Mouse (Mus musculus) gastrocnemius, adult 8-10 months (tissue): ENCODE measurements around the gene Fgfr2. TPM values are rescaled to one million over a fixed set of nuclear protein-coding genes. Genes with fewer than 3 reads are reported as not detected.

Experiments
- DNase-seq, 2 experiments: peaks; one replicate each; pipeline ENCODE4 v3.0.0; 2022; ENCODE audit warnings: low spot score in 2 of 2
- total RNA-seq, 4 experiments: library from RNA; stranded (reverse); gene quantifications; 2 replicates each; pipeline ENCODE4 v1.2.4; 2022

Fgfr2 gene
- total RNA-seq, 4 experiments from 2014 or later: 0.17 to 1.3 (median 0.62) TPM

DNA sequence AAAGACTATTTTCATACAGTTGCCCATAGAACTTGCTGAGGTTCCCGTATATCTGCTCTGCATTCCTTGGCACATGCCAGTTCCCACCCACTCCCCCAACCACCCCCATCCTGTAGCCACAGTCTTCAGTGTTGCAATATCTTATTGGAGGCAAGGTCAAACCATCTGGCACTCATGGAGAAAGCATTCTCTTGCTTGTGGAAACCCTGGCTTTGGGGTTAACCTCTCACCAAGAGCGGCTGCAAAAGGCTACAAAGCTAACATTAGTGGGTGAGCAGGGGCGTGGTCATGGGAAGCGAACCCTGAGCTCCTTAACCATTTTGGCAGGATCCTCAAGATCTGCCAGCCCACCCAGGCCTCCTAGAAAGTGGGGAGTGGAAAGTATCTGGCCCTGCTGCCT, 2486.2 kb downstream of the Fgfr2 start:
- no peak for DNase-seq

DNA sequence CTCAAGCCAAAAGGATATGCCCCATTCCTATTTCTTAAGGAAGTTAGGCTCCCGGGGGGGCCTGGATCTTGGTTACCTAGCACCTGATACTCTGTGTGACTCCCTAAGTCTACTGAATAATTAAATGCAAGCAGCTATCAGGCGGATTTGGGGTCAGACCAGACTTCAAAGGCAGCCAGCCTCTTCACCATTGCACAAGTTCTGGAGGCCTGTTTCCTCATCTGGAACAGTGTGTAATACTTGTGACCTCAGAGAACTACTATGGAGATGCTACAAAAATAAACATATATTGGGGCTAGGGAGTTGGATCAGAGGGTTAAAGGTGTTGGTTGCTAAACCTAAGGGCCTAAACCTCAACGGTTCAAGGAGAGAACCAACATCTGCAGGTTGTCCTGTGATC, 2486.9 kb downstream of the Fgfr2 start:
- no peak for DNase-seq

DNA sequence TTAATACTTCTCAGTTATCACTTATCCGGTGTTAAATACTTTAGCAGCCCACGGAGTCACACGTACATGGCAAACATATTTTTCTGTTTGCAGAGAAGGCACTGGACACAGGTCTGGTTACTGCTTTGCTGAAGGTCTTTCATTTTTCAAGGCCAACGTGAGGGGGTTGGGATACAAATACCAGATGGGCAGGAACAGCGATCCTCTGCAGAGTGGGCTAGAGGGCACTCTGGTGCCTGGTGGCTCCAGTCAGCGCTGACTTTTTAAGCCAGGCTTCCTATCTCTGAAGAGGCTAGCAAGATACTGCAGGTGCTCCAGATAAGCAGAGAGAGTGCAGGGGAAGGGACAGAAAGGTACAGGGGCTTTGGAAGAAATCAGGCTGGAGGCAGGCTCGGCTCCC, 2487.9 kb downstream of the Fgfr2 start:
- no peak for DNase-seq

DNA sequence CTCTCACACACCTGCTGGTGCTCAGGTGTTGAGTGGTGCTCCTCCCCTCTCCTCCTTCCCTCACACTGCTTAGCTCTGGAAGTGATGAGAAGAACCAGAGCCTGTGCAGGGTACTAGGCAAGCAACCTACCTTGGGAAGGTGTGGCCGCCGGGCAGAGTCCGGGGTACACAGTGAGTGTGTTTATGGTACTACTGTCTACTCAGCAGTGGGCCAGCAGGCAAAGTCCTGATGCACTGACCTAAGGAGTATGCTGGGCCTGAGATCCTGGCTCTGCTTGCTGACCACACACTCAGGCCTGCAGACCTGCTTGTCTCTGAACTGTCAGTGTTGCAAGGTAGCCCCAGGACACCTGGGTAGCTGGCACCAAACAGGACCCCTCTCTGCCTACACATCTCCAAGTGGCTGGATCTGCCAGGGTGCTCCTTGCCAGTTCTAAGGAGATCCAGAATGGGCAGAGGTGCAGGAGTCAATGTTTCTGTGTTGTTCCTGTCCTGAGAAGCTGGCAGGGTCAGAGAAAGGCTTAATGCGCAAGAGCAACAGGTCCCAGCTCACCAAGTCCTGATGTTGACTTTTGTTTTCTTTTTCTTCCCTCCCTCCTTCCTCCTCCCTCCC, 2488.8 kb downstream of the Fgfr2 start:
- DNase-seq: no peak

DNA sequence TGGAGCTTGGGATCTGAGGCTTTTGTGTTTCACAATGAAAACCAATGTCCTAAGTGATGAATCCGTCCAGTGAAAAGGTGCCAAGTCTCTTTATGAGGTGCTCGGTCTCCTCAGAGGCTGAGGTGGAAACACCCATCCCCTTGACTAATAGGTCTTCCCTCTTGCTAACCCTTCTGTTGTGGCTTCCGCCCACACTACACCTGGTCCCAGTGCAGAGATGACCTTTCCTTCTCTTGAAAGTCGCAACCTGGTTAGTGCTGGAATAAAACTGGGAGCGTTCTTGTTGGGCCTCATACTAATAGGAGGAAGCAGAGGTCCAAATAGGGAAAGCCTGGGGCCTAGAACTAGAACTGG, 2490.8 kb downstream of the Fgfr2 start:
- DNase-seq: no peak

DNA sequence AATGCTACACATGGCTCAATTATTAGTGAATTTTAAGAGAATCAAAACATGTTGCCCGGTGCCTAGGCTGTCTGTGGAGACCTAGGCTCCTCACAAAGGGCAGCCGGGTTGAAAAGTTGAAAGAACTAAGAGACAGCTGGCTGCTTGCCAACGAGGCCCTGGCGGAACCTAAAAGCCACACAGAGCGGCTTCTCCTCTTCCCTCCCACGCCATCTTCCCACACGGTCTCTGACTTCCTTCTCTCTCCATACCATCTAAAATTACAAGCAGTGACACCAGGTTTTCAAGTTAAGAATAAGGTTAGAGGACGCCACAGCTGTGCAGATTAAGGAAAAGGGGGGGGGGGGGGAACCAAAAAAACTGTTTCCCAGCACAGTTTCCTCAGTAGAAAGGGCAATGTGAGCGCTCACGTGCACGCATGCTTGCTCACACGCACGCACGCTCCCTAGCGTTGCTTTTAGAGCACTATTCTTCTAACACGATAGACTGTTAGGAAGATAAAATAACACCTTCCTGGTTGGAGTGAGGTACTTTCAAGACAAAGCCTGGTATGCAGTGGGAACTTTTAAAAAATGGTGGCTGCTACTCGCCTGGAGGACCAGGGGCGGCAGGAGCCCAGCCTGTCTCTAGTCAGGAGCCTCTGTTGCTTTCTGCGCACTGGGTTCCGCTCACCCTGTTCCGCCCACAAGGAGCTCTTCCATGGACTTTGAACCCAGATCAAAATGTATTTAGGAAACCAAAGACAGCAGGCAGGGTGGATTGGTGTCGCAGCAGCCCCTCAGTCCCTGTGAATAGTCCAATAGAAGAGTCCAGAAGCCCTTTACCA, 2491.4 kb downstream of the Fgfr2 start:
- DNase-seq: no peak

DNA sequence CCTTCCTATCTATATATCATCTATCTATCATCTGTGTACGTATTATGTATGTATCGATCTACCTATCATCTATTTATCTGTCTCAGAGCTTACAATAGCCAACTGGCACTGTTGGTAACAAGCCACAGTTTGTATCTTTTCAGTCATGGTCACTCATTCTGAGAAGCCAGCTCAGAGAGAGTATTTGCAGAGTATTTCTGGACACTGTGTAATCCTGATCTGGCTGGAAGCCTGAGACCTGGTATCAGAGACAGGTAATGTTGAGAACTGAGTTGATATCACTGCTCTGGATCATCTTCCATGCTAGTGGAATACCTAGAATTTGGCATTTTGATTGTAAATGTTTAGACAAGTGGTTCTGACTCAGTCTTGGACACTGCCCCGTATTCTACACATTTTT, 2492.2 kb downstream of the Fgfr2 start:
- DNase-seq: no peak

DNA sequence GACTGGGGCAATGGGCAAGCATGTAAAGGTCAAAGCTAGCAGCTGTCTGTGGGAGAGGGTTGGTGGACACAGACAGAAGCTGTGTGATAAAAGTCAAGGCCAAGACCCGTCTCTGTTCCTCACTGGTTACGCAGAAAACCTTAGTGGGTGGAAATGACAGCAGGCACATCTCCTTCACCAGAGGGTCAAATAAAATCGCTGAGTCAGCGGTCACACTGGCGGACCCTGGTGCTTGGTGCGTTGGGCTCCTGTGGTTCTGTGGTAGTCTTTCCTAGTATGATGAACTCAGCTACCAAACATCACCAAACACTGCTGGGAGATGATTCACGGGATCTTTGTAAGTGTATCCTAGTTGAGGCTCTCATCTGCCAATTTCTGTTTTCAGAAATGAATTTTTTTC, 2493.2 kb downstream of the Fgfr2 start:
- no peak for DNase-seq

DNA sequence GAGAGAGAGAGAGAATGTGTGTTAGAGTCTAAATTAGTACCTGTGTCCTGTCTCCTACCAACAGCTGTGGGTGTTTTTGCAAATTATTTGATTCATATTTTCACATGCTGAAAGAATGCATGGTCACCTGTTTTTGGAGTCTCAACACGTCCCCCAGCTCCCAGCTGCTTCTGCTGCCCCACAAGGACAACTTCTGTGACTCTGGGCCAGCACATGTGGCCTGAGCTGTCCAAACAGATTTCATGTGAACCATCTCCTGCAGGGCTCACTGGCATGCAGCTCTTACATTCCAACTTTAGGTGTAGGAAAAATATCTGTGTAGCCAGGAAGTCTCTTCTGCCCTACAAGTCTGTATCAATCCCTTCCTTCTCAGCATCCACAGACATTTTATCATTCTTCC, 2494.5 kb downstream of the Fgfr2 start:
- DNase-seq: no peak

DNA sequence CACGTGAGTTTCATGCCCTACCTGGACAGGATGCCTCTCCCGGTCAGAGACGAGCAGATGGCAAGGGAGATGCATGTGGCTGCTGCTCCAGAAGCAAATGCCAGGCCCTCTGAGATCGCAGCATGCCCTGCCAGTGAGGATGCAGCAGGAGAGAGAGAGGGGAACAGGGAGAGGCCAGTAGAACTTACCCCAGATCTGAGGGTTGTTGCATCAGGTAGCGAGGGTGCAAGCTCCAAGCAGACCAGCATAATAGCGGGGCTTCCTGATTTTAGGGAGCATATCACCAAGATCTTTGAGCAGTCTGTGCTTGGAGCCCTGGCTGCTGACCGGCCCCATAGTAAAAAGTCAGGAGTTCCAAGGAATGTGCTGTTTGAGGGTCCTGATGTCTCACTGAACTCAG, 2497.8 kb downstream of the Fgfr2 start:
- no peak for DNase-seq

DNA sequence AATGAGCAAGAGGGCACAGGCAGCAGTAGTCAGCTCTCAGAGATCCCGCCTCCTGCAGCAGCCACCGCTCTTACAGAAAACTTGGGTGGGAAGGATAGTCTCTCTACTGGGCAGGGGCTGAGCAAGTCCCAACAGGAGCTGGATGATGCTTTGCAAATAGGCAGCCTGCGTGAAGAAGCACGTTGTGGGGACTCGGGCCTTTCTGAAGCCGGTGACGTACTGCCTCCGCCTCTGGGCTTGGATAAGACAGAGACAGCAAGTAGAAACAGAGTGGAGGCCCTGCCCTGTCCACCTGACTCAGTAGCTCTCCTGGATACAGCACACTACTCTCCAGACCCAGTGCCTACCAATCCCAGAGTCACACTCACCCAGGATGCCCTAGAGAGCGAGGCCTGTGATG, 2498.9 kb downstream of the Fgfr2 start:
- no peak for DNase-seq

DNA sequence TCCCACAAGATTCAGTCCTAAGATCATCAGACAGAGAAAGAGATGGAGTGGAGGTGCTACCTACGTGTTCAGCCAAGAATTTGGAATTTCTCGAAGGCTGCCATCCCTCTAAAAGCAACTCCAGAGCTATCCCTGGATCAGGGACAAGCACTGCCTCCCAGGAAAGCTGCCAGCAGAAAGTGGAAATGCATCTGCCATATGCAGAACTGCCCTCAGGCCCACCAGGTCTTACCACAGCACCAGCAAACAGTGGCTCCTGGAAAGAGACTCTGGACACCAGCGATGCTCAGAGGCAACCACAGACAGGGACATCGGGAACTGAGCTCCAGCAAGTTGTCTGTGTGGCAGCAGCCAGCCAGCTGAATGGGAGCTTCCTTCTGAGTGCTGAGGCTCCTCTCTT, 2500.8 kb downstream of the Fgfr2 start:
- no peak for DNase-seq

DNA sequence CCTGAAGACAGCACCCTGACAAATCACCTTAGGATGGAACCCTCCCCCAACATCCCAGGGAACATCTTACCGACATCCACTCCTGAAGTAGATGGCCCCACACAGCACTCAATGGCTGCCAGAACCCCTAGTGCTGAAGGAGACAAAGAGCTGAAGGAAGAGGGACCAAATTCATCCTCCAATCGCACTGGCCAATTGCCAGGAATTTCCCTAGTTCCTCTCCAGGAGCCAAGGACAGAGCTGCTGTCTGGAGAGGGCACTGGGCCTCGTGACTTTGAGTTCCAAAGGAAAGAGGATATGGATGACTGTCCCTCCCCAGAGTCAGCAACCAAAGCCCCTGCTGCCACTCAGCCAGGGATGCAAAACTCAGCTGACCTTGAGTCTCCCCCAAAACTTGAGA, 2501.2 kb downstream of the Fgfr2 start:
- peak in 1 of 2 experiments; percentile 25 for DNase-seq

DNA sequence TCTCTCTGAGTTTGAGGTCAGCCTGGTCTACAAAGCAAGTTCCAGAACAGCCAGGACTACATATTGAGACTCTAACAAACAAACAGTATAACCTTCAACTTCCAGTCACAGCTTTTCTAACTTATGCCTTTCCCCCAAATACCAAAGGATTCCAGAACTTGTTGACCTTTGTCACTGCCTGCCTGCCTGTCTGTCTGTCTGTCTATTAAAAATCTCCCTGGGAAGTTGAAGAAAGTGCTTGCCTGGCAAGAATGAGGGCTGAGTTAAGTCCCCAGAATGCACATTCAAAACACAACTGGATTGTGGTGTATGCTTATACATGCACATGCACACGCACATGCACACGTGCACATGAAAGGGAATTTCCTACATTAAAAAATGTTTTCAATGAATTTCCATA, 2502.1 kb downstream of the Fgfr2 start:
- DNase-seq: no peak

DNA sequence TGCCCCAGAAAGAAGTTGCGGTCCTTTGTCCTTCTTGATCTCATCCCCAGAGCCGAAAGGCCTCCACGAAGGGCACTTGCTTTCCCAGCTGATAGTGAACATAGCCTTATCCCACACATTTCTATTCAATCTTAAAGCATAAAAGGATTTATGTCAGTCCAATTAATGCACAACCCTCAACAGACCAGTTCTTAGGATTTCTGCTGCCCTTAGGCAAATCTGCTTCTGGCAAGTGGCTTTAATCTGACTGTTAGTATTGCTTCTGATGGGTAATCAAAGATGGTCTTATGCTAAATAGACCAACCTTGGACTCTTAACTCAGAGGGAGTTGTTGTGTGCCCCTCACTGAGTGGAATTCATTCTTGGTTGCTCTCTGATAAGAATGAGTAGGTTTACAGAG, 2505.6 kb downstream of the Fgfr2 start:
- no peak for DNase-seq

DNA sequence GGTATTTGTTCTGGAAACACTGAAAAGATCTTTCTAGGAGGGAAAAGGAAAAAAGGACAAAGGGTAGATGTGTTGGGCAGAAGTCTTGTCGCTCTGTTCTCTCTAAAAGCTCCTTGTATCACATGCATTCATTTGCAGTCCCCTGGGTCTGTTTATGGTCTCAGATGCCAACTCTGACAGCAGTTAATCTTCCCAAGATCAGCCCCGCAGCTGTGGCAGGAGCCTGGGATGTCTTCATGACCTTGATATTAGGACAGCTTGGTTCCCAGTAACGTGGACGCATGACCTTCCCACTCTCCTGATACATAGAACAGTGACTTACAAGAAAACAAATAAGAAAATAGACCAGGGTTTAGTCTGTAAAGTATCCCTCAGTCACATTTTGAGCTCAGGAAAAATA, 2509.2 kb downstream of the Fgfr2 start:
- DNase-seq: no peak

DNA sequence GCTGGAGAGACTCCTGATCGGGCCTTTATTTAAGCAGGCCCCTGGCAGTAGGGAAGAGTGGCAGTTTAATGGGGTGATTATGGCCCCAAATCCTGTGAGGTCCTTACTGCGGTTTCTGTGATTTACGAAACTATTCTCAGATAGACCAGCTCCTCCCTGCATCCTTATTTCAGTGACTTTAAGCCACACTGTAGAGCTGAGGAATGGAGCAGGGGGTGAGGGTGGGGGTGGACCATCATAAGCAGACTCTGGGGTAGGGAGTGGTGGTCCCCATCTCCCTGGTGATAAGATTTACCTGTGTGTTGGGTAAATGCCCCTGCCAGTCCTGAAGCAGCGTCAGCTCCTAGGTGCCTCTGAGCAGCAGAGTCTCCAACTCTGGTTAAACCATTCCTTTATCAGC, 2516.2 kb downstream of the Fgfr2 start:
- no peak for DNase-seq

DNA sequence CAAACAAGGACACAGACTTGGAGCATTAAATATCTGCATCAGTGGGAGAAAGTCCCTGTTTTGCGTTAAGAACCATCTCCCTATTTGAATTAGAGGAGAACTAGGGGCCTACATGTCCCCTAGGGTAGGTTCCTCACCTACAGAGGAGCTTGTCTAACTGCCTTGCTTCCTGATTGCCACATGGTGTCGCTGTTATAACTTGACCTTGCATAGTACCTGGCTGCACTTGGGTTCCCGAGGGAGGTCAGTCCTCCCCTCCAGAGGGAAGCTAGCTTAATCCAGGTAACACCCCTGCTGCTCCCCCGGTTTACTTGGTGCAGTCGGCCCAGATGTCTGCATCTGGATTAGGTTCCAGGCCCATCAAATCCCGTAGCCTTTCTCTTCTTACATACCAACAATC, 2518.0 kb downstream of the Fgfr2 start:
- no peak for DNase-seq

DNA sequence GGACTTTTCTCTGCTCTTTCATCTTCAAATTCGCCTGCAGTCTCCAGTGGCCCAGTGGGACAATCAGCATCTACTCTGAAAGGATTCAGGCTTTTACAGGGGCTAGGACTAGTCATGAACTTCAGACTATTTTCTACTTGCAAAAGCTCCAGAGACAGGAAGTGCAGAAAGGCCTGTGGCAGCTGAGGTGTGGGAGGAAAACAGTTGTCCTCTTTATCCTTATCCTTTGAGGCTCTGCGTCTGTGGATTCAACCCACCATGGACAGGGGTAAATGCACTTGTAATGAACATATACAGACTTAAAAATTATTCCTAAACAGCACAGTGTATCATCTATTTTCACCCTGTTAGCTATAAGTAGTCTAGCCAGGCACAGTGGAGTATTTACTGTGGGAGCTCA, 2518.8 kb downstream of the Fgfr2 start:
- DNase-seq: no peak

DNA sequence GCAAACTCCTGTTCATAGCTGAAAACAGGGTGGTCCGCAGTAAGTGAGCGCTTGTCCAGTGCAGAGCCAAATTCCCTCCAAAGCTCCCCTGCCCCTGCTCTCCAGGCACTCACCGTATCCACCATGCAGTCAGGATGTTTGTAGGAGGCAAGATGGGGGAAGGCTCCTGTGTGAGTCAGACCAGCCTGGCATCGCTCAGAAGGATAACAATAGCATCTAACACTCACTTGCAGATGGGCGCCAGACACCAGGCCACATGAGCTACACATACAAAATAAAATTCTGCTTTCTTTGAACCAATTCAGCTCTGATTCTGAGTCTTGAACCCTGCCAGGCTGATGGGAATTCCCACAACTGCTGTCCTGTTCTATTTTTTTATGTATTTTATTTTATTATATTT, 2519.6 kb downstream of the Fgfr2 start:
- DNase-seq: no peak

DNA sequence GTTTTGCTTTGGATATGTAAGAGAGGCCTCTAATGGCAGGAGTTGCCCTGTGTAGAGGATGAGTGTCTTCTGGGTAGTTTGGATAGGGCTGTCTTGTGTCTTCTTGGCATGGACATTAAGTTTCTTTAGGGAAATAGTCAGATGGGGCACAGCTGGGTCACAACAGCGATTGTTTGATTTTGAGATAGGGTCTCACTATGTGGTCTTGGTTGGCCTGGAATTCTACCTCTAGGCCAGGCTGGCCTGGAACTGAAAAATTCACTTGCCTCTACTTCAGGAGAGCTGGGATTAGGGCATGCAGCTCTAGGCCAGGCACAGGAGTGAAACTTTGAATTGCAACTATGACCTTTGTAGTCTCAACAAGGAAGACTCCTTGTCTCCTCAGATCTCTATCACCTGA, 2520.3 kb downstream of the Fgfr2 start:
- DNase-seq: no peak

DNA sequence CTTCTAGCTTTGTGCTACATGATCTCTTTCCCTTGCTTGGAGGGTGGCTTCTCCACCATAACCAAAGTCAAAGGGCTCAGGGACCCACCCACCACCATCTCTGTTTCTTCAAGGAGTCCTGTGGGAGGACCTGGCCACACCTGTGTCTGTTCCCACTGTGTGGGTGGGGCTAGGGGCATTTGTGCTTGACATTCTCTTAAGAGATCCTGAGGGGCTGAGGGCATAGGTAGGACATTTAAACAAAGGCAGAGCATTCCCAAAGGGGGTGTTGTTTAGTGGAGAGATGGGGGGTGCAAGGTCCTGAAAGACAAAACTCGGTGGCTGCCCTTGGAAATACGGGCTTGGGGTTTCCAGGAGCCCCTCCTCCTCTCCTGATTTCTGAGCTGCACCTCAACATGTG, 2522.6 kb downstream of the Fgfr2 start:
- DNase-seq: no peak

DNA sequence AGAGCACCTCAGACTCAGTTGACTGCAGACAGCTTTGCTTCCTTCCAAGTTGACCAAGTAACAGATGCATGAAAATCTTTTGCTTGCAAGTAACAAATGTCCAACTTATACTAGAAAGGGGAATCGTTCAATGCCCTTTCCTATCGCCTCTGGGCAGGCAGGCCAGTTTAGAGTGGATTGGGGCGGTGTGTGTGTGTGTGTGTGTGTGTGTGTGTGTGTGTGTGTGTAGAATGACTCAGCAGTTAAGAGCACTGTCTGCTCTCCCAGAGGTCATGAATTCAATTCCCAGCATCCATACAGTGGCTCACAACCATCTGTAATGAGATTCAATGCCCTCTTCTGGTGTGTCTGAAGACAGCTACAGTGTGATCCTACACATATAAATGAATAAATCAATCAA, 2523.1 kb downstream of the Fgfr2 start:
- DNase-seq: no peak
